Mouse (Mus musculus) mammary gland, adult 2 months (tissue): ENCODE data around the gene Gm20767. TPM values are rescaled to one million over a fixed set of nuclear protein-coding genes. Genes with fewer than 3 reads are reported as not detected.

Experiments
- polyA plus RNA-seq: library from polyadenylated mRNA; depleted of rRNA; stranded (reverse); fragments of >200 nt; gene quantifications from 2 replicates; pipeline ENCODE4 v1.2.3, GENCODE M21; 2012; ENCODE audit warnings: low replicate concordance; rRNA removed

Gene Gm20767
- polyA plus RNA-seq: not detected in 2 replicates

GRCm38 (mm10) chr13:120139946-120140345, at the start of gene Gm20767:
Gm20767 (plus strand) TSS chr13:120140246.

GRCm38 (mm10) chr13:120172133-120172532, 32.1 kb downstream of the Gm20767 start, which contains the start of gene Gm21818:
Gm21818 (plus strand) TSS chr13:120172433.

Other genes starting within 250 kb of the Gm20767 start
- gene Tcstv1, start 245.5 kb upstream of the Gm20767 start, polyA plus RNA-seq: not detected in 2 replicates
- not detected in 2 replicates for gene Gm21761, start 211.0 kb upstream of the Gm20767 start, polyA plus RNA-seq
- gene B020031M17Rik, start 189.4 kb upstream of the Gm20767 start, polyA plus RNA-seq: 0.13 TPM in 1 of 2 replicates, not detected in the other
- 0.30 TPM in 1 of 2 replicates, not detected in the other for gene Gm36079, start 113.2 kb upstream of the Gm20767 start, polyA plus RNA-seq
- gene Gm21188, start 88.1 kb upstream of the Gm20767 start, polyA plus RNA-seq: 3.3 and 7.1 TPM in 2 replicates
- not detected in 2 replicates for gene Gm21818, start 32.2 kb downstream of the Gm20767 start, polyA plus RNA-seq
- 3.1 and 3.6 TPM in 2 replicates for gene Gm21762, start 75.7 kb downstream of the Gm20767 start, polyA plus RNA-seq
- not detected in 2 replicates for gene Gm21731, start 98.9 kb downstream of the Gm20767 start, polyA plus RNA-seq
- not detected in 2 replicates for gene AF067061, start 122.9 kb downstream of the Gm20767 start, polyA plus RNA-seq
- 1.6 and 3.4 TPM in 2 replicates for gene BC147527, start 160.1 kb downstream of the Gm20767 start, polyA plus RNA-seq
- gene Tcstv3, start 176.6 kb downstream of the Gm20767 start, polyA plus RNA-seq: not detected in 2 replicates